Mouse (Mus musculus) lung, embryonic 14.5 days (tissue): ENCODE measurements around the gene Ubr3. TPM values are rescaled to one million over a fixed set of nuclear protein-coding genes. Genes with fewer than 3 reads are reported as not detected.

Experiments used
- ATAC-seq: fragments of 200-750 bp; cut with Nextera tagmentation; 2 replicates; pipeline ENCODE4 v1.8.0; 2017; ENCODE audit warnings: mild to moderate bottlenecking, moderate TSS enrichment, moderate library complexity; ENCODE audit not compliant: insufficient read depth
- DNase-seq: peaks from one replicate; pipeline ENCODE4 v3.0.0-alpha.2; 2015
- H3K27ac ChIP-seq: fragments of 300-500 bp; sonication (generic); 2 replicates; pipeline ENCODE4 v1.5.1; 2014; ENCODE audit warnings: low read depth, mild to moderate bottlenecking, moderate library complexity
- H3K27me3 ChIP-seq: fragments of 300-500 bp; sonication (generic); 2 replicates; pipeline ENCODE4 v1.6.1; 2014; ENCODE audit warnings: low read length, control low read depth; ENCODE audit not compliant: insufficient read depth
- H3K36me3 ChIP-seq: fragments of 300-500 bp; sonication (generic); 2 replicates; pipeline ENCODE4 v1.6.1; 2014; ENCODE audit warnings: control low read depth; ENCODE audit not compliant: insufficient read depth
- H3K4me1 ChIP-seq: fragments of 300-500 bp; sonication (generic); 2 replicates; pipeline ENCODE4 v1.6.1; 2014; ENCODE audit warnings: antibody characterized with exemption, control low read depth; ENCODE audit not compliant: insufficient read depth
- H3K4me2 ChIP-seq: fragments of 300-500 bp; sonication (generic); 2 replicates; pipeline ENCODE4 v1.6.1; 2014; ENCODE audit warnings: mild to moderate bottlenecking
- H3K4me3 ChIP-seq: fragments of 300-500 bp; sonication (generic); 2 replicates; pipeline ENCODE4 v1.5.1; 2014; ENCODE audit warnings: low read depth, low read length
- H3K9ac ChIP-seq: fragments of 300-500 bp; sonication (generic); 2 replicates; pipeline ENCODE4 v1.6.1; 2014
- H3K9me3 ChIP-seq: fragments of 300-500 bp; sonication (generic); 2 replicates; pipeline ENCODE4 v1.6.1; 2016; ENCODE audit warnings: low read depth, low read length, control low read depth
- CTCF ChIP-seq: IDR thresholded peaks from 2 replicates; pipeline ENCODE4 v1.5.1; 2016; ENCODE audit warnings: antibody characterized with exemption, low read depth
- WGBS: fragments of 180-500 bp; shearing (Covaris S2); extraction: QIAGEN DNeasy Blood & Tissue Kit; methylation state at CpG from one replicate; pipeline ENCODE4 v1.1.7; 2014; 5-methylcytosine and 5-hydroxymethylcytosine counted together
- polyA plus RNA-seq: library from polyadenylated mRNA; unstranded; fragments of >200 nt; fragmentation: Nextera tagmentation; extraction: Ambion mirVana; gene quantifications from 2 replicates; pipeline ENCODE4 v1.2.1, GENCODE M21; 2014

Gene Ubr3
- polyA plus RNA-seq, 1 experiment from 2014 or later, result 19.5 TPM

GRCm38 (mm10) chr2:69862117-69862657, 34.9 kb upstream of the Ubr3 start:
- Histone ChIP-seq H3K27me3 (no peaks in the 10 kb centered on the region), H3K4me3 (peak overlapping the region; percentile 100), H3K36me3 (peaks cover 27% of the 10 kb centered on the region), H3K9ac (peak overlapping the region; percentile 99), H3K4me1 (no peaks in the 10 kb centered on the region), H3K27ac (peak overlapping the region; percentile 94; the same call in 1 of the 2 replicates), H3K9me3 (no peaks in the 10 kb centered on the region), H3K4me2 (peak overlapping the region; percentile 75)
- peak; percentile 19 for DNase-seq
- under 1% methylated on average over 13 of the region's 13 CpGs for WGBS
- TF ChIP-seq CTCF, result no peak
- no peak for ATAC-seq

- TF ChIP-seq CTCF, result peak; percentile 33
- DNase-seq (no peak), ATAC-seq (no peak)
- H3K4me3 ChIP-seq, result no peak overlapping the region
- H3K36me3 ChIP-seq, result no peaks in the 10 kb centered on the region
- 0 out of 2 replicates have a peak overlapping the region, but pooled peaks have one; percentile 67 for H3K4me2 ChIP-seq
- H3K27me3 ChIP-seq, result no peaks in the 10 kb centered on the region
- no peak overlapping the region for H3K9ac ChIP-seq
- WGBS, result 71% methylated on average over 2 of the region's 2 CpGs
- H3K9me3 ChIP-seq, result no peaks in the 10 kb centered on the region
- no peak overlapping the region for H3K27ac ChIP-seq
- no peaks in the 10 kb centered on the region for H3K4me1 ChIP-seq
Measured at GRCm38 (mm10) chr2:69883990-69884391, 13.1 kb upstream of the Ubr3 start.

GRCm38 (mm10) chr2:69884581-69884980, 12.5 kb upstream of the Ubr3 start:
- Histone ChIP-seq H3K9ac (peak overlapping the region; percentile 89), H3K27me3 (no peaks in the 10 kb centered on the region), H3K4me1 (no peaks in the 10 kb centered on the region), H3K9me3 (no peaks in the 10 kb centered on the region), H3K36me3 (no peaks in the 10 kb centered on the region), H3K4me2 (peak overlapping the region; percentile 67), H3K27ac (no peak overlapping the region), H3K4me3 (peak overlapping the region; percentile 65)
- DNase-seq (no peak), ATAC-seq (no peak)
- WGBS, result 46% methylated on average over 6 of the region's 6 CpGs
- TF ChIP-seq CTCF, result no peak

DNA sequence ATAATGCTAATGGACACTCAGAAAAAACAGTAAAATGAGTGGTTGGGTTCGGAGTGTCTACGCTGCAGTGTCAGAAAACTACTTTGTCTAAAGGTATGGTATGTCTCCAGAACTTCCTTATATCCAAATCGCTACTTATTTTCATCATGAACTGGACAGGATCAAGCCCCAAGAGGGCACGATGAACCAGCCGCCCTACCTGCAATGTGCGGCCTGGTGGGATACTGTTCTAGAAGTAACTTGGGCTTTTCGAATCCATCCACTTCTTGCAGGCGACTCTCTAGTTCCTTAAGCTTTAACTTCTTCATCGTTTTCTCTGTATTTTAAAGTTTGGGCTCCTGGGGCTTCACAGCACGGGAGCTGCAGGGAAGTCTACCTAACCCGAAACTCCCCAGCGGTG, 12.0 kb upstream of the Ubr3 start:
- H3K9me3 ChIP-seq, result no peaks in the 10 kb centered on the region
- no peaks in the 10 kb centered on the region for H3K4me1 ChIP-seq
- ATAC-seq (peak; percentile 57), DNase-seq (peak; percentile 28)
- H3K27ac ChIP-seq, result peak overlapping the region; percentile 72
- peak overlapping the region; percentile 89 for H3K9ac ChIP-seq
- no peak for TF ChIP-seq CTCF
- no peaks in the 10 kb centered on the region for H3K27me3 ChIP-seq
- 6% methylated on average over 12 of the region's 12 CpGs for WGBS
- peak overlapping the region; percentile 65 for H3K4me3 ChIP-seq
- peak overlapping the region; percentile 67 for H3K4me2 ChIP-seq
- no peaks in the 10 kb centered on the region for H3K36me3 ChIP-seq

DNA sequence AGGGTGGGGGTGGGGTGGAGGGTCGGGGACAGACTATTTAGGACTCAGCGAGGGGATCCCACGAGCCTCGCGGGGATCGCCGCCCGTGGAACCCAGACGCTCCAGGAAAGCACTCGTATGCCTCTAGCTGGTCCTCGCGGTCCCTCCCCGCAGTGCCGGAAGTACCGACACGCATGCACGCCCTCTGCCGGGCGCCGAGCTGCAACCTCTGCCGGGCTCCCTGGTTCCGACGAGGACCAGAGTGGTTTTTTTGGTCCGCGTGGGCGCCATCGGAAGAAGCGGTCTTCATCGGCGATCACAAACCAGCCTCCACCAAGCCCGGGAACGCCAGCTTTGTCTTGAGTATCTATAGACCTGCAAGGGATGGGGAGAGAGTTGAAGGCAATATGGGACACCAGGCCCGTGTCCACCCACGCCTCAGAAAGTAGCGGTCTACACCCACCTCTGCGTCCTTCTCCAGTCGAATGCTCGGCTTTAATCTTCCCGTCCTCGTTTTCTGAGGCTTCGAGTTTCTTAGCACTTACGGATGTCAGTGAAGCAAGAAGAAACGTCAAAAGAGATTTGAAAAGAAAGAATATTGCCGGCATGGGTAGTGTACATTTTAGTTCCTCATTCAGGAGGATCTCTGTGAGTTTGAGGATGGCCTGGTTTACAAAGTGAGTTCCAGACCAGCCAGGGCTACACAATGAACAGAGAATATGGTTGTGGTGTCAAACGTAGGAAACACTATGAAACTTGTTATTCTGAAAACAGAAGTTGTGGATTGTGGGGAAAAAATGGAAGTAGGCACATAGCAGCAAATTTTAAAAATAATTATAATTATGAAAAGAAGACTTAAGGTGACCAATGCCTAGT, 11.4 kb upstream of the Ubr3 start, which contains the start of gene Mettl5:
Gene Mettl5, minus strand, starts transcription at position 165 of the 855 bp plus-strand sequence.
- peak within 1 kb of the TSS; percentile 67 for H3K4me2 ChIP-seq
- no peaks in the 10 kb centered on the region for H3K36me3 ChIP-seq
- peak; percentile 95 for ATAC-seq
- H3K27ac ChIP-seq, result peak within 1 kb of the TSS; percentile 72
- no peaks in the 10 kb centered on the region for H3K27me3 ChIP-seq
- peak; percentile 79 for TF ChIP-seq CTCF
- WGBS, result 2% methylated on average over 45 of the region's 45 CpGs
- H3K4me3 ChIP-seq, result peak within 1 kb of the TSS; percentile 65
- H3K9ac ChIP-seq, result peak within 1 kb of the TSS; percentile 89
- peak; percentile 95 for DNase-seq
- no peaks in the 10 kb centered on the region for H3K4me1 ChIP-seq
- no peaks in the 10 kb centered on the region for H3K9me3 ChIP-seq

- no peak overlapping the region for H3K4me2 ChIP-seq
- no peaks in the 10 kb centered on the region for H3K36me3 ChIP-seq
- 74% methylated on average over 2 of the region's 2 CpGs for WGBS
- no peak for DNase-seq
- H3K27ac ChIP-seq, result no peak overlapping the region
- H3K9me3 ChIP-seq, result no peaks in the 10 kb centered on the region
- no peak overlapping the region for H3K4me3 ChIP-seq
- H3K27me3 ChIP-seq, result no peaks in the 10 kb centered on the region
- TF ChIP-seq CTCF, result no peak
- no peak overlapping the region for H3K9ac ChIP-seq
- no peaks in the 10 kb centered on the region for H3K4me1 ChIP-seq
- no peak for ATAC-seq
Measured at GRCm38 (mm10) chr2:69888957-69889356, 8.1 kb upstream of the Ubr3 start.

DNA sequence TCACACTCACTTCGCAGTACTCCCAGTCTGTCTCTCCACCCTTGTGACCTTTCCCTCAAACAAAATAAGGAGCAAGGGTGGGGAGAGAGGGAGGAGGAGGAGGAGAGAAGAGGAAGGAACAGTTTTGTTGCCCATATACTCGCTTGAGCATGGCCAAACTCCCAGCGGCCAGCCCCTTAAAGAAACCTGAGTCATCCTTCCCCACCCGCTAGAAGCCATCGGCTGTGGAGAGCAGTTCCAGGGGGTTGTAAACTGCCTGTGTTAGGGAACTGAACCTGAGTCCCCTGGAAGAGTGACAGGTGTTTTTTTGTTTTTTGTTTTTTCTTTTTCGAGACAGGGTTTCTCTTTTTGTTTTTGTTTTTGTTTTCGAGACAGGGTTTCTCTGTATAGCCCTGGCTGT, 6.2 kb upstream of the Ubr3 start:
- Histone ChIP-seq H3K27ac (no peak overlapping the region), H3K4me1 (no peaks in the 10 kb centered on the region), H3K27me3 (no peaks in the 10 kb centered on the region), H3K9me3 (no peaks in the 10 kb centered on the region), H3K4me3 (no peak overlapping the region), H3K36me3 (no peaks in the 10 kb centered on the region), H3K9ac (no peak overlapping the region), H3K4me2 (no peak overlapping the region)
- ATAC-seq (no peak), DNase-seq (no peak)
- WGBS, result 58% methylated on average over 7 of the region's 7 CpGs
- no peak for TF ChIP-seq CTCF
